Mouse (Mus musculus) cerebellum, postnatal 25 days (tissue): Measurements from ENCODE around the gene 0610009B22Rik.
"Not testable (repeated sequence)": the region's sequence is repeated elsewhere in the genome, so short reads cannot be mapped to it uniquely, and the experiment has no call there.

Experiments
- DNase-seq, 2 experiments: peaks; one replicate each; pipeline ENCODE4 v3.0.0; 2021; ENCODE audit warnings: mixed read lengths in 2 of 2

The 0610009B22Rik gene

DNA sequence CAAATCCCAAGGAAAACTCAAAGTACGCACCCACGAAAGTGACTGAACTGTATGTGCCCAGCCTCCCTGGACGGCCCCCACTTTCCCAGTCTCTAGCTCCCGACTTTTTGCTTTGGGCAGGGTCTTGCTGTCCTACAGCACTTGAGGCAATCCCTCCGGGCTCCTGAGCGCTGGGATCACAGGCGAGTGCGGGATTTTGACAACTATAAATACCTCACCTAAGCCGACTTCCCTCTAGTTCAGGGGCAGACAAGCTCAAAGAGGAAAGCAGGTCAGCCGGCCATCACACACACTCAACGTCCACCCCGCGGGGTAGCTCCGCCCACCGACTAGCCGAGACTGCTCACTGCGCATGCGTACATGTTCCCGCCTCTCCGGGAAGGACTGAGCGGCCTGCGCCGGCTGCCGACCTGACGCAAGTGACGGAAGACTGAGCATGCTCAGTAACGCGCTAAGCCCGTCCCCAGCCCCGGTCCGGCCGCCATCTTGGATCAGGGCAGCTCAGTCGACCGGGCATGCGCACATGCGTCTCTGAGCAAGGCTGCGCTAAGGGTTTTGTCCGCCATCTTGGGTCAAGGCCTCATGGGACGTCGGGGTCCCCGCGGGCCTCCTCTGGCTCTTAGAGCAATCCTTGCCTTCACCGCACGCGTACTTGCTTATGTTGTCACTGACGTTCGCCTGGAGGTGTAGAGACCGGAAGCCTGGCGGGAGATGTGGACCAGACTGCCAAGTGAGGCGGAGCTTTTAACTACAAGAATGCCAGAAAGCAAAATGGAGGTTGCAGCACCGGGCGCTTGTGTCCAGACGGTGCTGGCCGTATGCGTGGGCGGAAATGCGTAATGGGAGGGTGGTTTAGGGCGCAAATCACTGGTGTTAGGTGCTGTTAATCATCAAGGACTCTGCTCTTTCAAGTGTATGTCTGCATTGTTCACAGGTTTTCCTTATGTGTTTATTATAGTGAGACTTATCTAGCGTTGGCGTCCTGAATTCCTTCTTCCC is at the start of gene 0610009B22Rik:
0610009B22Rik (minus strand) TSS at position 545 of the 999 bp plus-strand sequence.
- DNase-seq, result peak; percentile 100

DNA sequence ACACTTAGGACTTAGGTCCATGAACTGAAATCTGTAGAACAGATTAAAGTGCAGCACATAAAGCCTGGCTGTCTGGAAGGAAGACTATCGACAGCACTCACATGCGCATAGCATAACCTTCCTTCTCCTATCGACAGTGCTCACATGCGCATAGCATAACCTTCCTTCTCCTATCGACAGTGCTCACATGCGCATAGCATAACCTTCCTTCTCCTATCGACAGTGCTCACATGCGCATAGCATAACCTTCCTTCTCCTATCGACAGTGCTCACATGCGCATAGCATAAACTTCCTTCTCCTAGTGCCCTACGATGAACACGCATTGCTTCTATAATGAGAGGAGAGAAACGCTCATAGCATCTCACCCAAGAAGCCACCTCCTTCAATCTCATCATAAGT is 45.5 kb upstream of the 0610009B22Rik start:
- DNase-seq, result not testable (repeated sequence)

DNA sequence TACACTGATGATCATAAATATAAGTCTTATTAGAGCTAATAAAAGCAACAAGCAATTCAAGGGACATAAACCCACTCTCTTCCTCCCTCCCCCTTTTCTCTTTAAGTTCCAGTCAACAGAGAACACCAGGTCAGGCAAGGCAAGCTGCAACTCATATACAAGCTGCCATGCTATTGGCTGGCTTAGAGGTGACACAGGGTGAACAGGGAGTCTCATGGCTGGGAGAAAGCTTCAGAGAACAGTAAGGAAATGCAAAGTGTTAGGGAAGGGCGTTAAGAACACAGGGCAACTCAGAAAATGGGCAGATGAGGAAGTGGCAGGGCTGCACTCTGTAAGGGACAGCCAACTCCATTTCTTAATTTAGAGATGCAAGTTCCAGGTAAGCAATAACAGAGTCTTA is 44.2 kb upstream of the 0610009B22Rik start:
- DNase-seq, result no peak

DNA sequence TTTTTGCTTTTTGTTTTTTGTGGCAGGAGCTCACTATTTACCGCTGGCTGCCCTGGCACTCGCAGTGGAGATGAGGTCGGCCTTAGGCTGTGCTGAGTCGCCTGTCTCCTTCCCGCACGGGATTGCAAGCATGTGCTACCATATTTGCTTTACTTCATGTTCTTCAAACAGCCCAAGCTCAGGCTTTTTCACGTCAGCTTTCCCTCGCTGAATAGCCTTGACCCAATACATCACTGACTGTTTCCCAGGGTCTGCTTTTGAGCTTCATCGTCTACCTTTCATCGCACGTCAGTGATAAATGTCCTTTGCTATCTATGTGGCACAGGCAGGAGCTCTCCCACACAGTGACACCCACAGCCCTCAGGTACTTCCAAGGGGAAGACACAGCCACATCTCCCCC is 32.4 kb upstream of the 0610009B22Rik start:
- no peak for DNase-seq

DNA sequence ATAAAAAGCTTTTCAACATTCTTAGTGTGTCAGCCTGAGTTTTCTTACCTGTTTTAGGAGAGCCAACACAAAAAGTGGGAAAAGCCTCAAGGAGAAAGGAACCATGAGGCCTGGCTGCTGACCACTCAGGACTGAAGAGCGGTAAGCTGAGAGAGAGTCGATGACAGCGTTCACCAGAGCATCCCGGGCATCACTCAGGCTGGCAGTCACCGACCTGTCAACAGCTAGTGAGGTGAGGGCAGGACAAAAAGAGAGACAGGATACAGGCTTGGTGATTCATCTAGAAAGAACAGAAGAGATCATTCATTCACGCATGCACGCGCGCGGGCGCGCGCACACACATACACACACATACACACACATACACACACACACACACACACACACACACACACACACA is 18.4 kb upstream of the 0610009B22Rik start:
- DNase-seq, result no peak

DNA sequence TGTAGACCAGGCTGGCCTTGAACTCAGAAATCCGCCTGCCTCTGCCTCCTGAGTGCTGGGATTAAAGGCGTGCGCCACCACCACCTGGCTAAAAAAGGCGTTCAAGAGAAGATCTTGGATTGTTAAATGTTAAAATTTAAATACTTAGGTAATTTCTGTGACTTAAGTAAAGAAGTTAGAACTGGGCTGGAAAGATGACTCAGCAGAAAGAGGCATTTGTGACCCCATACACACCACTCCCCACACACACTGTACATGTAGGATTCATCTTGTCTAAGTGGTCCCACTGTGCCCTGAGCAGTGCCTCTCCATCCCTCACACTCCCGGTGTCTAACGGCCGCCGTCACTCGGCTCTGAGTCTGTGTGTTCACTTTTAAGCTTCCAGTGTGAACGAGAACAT is 17.8 kb upstream of the 0610009B22Rik start:
- no peak for DNase-seq

DNA sequence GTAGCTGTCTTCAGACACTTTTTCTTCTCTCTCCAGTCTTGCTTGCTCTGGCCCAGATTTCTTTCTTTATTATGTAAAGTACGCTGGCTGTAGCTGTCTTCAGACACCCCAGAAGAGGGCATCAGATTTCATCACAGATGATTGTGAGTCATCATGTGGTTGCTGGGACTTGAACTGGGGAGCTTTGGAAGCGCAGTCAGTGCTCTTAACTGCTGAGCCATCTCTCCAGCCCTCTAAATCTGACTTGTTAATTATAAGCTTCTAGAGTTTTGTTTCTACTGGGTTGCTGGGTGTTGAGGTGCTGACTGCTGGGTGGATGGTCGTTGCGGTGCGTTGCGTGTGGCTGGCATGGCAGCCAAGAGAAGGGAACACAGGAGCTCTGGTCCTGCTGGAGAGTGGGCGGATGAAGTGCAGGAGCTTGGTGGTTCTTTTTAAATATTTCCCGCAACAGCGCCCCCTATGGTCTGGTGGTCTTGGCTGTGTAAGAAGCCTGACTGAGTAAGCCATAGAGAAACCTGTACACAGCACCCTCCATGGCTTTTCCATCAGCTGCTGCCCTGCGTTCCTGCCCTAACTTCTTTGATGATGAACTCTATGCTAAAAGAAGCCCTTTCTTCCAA is 14.8 kb upstream of the 0610009B22Rik start:
- DNase-seq, result peak in 1 of 2 experiments; percentile 28

DNA sequence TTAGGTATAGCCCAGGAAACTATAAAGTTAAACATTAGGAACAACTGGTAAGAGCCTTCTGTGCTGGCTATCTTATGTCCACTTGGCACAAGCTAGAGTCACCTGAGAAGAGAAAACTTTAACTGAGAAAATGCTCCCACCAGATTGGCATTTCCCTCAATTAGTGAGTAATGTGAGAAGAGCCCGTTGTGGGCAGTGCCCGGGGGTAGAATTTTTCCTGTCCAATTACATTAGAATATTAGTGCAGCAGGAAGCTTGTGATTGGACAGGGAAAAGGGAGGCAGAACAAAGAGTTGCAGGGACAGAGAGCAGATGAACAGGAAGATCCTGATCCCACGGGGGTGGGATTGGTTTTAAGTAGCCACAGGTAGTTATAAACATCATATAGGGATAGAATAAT is 14.2 kb upstream of the 0610009B22Rik start:
- no peak for DNase-seq

DNA sequence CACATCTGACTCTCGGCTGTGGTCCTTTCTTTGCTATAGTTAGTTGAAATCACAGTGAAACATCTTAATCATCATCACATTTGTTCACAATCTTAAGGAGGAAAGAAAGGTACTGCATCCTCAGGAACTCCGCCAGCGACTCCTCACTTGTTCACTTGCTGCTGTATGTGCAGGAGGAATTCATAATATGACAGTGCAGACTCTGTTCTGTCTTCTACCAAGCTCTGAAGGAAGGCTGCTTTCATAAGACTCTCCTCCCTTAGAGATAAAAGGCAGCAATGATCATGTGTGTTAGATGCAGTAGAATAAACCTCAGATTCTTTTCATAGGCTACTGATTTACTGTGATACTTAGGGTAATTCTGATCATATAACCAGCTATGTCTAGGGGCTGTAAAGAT is 6.3 kb upstream of the 0610009B22Rik start:
- no peak for DNase-seq

DNA sequence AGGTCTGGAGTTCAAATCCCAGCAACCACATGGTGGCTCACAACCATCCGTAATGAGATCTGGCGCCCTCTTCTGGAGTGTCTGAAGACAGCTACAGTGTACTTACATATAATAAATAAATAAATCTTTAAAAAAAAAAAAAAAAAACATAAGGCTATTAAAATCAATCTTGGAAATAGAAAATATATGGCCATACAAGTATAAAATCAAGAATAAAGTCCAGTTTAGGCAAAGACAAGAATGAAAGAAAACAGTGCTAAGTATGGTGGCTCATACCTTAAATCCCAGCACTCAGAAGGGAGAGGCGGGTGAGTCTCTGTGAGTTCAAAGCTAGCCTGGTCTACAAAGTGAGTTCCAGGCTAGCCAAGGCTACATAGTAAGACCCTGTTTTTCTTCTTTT is 1.9 kb upstream of the 0610009B22Rik start:
- DNase-seq, result not testable (repeated sequence)

DNA sequence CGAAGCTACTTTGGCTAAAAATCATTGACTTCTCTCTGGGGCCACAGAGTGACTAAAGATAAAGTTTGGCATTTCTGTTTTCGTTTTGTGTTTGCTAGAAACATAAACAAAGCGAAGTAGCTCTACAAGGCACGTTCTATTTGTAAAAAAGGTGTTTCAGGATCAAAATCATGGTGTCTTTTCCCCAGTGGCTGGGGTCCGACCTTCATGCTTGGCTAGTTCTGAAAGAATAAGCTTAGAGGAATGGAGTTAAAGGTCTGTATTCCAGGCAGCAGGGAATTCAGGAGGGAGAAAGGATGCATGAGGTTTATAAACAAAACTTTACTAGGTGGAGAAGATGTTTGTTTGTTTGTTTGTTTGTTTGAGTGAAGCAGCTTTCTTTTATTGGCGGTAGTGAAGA is 669 bp upstream of the 0610009B22Rik start:
- peak in 1 of 2 experiments; percentile 15 for DNase-seq

DNA sequence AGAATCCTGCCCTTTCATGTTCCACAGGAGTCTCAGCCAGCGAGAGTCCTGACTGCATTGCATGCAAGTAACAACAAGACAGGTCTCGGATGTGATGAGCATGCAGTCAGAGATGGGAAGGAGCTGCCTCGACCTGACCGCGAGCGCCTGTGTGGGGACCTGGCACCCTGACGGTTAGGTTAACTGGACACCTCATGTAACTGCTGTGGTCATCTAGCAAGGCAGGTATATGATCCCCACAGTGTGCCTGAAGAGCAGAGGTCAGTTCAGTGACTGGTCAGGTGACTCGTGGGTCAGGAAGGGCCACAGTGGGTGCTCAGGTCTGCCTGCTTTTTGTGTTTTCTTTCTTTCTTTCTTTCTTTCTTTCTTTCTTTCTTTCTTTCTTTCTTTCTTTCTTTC is 6.7 kb downstream of the 0610009B22Rik start:
- DNase-seq, result no peak

DNA sequence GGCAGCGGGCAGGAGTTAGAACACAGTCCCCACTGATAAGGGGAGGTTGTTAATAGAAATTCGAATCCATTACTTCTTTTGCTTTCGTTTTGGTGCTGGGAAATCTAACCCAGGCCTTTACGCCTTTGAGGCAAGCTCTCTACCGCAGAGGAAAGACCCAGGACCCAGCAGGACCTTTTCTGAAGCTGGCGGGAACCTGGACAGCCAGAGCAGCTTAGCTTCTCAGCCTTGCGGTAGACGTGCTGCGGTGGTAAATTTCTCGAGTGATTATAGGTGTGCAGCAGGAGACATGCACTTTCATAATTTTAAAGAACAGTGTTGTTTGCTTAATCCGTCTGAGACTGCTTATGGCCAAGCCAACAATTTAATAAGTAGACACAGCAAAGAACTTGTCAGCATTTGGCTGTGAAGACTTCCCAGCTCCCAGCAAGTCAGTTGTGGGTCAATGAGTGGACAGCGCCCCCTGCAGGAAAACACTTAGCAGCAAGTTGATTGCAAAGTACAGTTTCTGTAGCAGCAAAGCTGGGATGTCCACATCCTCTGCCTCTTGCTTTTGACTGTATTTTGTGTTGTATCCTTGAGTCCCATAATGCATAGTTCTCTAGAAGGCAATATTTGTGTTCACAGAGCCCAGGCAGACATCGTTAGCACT is 7.2 kb downstream of the 0610009B22Rik start:
- peak; percentile 84 to 92 for DNase-seq

DNA sequence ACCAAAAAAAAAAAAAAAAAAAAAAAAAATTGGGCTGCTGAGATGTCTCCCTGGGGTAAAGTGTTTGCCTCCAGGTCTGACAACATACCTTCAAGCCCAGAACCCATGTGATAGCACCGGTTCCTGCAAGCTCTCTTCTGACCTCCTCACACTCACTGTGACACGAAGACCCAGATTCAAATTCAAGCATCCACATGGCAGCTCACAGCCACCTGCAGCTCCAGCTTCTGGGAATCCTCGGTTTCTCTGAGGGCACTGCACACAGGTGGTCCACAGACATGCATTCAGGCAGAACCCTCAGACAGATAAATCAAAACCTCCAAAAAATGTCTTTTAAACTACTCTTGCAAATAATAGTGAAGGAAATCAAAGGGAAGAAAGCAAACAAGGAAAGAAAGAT is 9.2 kb downstream of the 0610009B22Rik start:
- no peak for DNase-seq

DNA sequence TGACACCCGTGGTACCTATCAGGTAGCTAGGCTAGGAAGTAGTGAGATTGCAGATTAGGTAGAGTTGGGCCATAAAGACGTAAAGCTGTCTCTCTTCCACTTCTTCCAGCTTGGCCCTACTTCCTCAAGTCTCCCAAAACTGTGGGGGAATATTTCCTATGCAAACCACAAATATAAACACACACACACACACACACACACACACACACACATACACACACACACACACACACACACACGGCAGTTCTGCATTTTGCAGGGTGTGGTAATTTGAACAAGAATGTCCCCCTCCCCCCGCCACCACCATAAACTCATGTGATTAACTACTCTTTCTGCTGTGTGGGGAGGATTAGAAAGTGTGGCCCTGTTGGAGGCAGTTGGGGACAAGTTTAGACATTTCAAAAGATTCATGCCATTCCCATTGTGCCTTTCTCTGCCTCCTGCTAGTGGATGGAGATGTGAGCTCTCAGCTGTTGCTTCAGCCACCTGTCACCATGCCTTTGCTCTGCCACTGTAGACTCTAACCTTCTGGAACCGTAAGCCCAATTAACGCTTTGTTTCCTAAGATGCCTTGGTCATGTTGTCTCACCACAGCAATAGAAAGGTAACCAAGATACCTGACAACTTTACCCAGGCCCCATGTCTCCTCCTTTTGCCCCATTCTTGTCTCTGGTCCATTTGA is 10.8 kb downstream of the 0610009B22Rik start:
- no peak for DNase-seq

DNA sequence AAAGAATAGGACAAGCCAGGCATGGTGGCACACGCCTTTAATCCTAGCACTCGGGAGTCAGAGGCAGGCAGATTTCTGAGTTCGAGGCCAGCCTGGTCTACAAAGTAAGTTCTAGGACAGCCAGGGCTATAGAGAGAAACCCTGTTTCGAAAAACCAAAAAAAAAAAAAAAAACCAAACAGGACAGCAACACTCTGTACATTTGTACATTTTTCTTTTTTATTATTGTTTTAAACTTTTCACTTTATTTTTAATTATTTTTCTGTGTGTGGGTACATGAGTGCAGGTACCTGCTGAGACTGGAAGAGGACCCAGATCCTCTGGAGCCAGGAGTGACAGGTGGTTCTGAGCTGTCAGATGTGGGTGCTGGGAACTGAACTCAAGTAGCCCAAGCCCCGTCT is 13.3 kb downstream of the 0610009B22Rik start:
- no peak for DNase-seq

DNA sequence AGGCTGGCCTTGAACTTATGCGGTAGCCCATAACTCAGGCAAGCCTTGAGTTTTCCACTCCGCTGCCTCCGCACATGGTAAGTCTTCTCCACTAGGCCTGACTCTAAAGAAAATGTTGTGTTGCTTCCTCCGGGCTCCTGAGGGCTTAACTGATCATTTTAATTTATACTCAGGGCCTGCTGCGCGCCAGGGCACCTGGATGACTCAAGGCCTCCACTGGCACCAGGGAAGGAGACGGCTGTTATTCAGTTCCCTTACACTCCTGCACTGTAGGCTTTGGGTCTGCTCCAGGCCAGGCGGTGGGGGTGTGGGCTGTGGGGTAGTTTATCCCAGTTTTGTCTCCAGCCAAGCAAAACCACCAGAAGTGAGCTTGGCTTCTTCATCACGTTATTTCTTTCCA is 15.4 kb downstream of the 0610009B22Rik start:
- peak in 1 of 2 experiments; percentile 9 for DNase-seq

DNA sequence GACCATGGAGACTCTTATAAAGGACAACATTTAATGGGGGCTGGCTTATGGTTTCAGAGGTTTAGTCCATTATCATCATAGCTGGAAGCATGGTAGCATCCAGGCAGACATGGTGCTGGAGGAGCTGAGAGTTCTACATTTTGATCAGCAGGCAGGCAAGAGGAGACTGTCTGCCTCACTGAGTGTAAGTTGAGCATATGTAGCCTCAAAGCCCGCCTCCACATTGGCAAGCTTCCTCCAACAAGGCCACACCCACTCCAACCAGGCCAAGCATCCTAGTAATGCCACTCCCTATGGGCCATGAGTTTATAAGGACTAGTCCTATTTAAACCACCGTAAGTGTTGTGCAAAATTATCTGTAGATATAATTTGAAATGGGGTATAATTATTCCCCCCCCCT is 17.3 kb downstream of the 0610009B22Rik start:
- DNase-seq, result no peak

DNA sequence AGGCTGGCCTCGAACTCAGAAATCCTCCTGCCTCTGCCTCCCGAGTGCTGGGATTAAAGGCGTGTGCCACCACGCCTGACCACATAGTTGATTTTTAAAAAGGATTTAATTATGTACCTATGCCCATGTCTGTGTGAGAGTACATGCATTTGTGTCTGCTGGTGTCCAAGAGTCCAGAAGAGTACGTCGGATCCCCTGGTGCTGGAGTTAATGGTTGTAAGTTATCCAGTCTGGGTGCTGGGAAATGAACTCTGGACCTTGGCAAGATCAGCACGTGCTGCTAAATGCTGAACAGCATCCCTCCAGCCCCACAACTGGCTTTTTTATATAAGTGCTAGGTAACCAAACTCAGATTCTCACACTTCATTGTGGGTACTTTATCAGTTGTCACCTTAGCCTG is 17.8 kb downstream of the 0610009B22Rik start:
- DNase-seq, result no peak

DNA sequence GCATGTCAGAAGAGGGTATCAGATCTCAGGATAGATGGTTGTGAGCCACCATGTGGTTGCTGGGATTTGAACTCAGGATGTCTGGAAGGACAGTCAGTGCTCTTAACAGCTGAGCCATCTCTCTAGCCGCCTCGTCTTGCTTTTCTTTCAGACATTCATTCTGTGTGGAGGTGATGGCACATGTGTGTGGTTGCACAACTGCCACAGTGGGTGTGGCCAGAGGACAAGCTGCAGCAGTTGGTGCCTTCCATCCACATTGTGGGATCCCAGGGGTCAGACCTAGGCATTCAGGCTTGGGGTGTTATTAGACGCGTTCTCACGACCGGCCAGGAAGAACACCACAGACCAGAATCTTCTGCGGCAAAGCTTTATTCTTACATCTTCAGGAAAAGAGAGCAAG is 23.9 kb downstream of the 0610009B22Rik start:
- not testable (repeated sequence) for DNase-seq

DNA sequence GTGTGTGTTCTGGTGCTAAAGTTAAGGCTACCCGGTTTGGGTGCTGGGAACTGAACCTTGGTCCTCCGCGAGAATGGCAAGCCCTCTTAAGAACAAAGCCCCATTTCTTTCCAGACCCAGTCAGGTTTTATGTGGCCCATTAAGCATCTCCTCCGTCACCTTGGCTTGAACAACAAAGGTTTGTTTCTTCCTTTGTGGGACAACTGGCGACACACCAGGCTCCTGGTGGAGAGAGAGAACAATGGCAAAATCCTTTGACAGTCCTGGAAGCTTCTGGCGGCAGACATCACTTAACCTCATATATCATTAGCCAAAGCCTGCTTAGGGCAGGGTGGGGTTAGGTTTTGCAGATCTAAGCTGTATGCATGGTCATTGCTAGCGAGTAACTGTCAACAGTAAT is 26.0 kb downstream of the 0610009B22Rik start:
- DNase-seq, result no peak

DNA sequence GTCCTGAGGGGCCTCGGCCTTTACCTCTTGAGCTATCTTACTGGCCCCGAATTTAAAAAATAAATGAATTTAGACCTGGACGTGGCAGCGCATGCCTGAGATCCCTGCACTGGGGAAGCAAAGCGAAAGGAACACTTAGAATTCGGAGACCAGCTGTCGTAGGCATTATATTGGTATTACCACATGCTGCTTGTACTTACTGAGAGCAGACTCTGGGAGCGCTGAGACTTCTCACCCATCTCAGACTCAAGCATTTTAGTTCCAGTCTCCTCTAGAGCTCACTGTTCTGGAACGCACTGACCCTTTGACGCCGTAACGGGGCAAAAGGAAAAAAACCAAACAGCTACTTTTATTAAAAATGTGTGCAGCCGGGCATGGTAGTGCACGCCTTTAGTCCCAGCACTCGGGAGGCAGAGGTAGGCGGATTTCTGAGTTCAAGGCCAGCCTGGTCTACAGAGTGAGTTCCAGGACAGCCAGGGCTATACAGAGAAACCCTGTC is 26.8 kb downstream of the 0610009B22Rik start:
- no peak for DNase-seq

DNA sequence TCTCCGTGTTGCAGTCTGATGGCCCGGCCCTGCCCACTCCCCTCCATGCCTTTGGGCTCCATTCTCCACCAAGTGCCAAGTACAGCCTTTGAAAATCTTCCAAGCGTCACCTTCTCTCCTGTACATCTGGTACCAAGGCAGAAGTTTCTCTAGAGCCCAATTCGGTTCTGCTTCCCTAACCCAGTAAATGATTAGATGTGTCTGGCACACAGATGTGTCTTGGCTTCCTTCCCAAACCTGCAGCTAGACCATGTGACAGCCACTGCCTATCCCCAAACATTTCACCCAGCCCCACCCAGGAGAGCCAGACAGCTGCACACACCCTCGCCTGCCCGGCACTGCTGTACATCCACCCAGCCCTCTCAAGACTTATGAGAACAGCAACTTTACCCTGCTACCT is 30.0 kb downstream of the 0610009B22Rik start:
- DNase-seq, result no peak
